Mouse (Mus musculus): ENCODE data around the gene Slc25a12.

DNA sequence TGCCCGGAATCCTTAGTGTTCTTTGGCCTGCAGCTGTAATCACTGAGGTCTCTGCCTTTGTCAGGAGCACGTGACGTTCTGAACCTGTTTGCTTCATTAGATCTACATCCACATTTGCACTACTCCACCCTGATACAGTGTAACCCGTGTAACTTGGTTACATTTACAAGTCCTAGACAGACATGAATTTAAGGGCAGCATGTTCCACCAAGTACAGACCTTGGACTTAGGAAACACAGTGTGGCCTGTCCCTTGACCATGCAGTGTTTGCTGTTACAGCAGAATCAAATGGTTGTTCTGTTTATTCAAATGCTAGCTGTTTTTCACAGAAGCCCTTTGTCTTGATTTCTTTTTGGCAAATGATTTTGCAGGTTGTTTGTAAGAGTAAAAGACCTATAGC lies 112.7 kb downstream of the Slc25a12 start:
- TF ChIP-seq CTCF (IDR thresholded peaks at IDR 0.05; ENCODE audit: borderline replicate concordance, extremely low read depth, insufficient read depth, insufficient read length) (no peak), POLR2A (IDR thresholded peaks at IDR 0.05; ENCODE audit: borderline replicate concordance, extremely low read depth, insufficient read depth, insufficient read length, poor library complexity, severe bottlenecking) (no peak)
